Mouse (Mus musculus): Measurements from ENCODE around the gene Sdc4. TPM values are rescaled to one million over a fixed set of nuclear protein-coding genes. Genes with fewer than 3 reads are reported as not detected.

Gene Sdc4
- total and polyA plus RNA-seq, 3 experiments, result not detected

- H3K27ac ChIP-seq (ENCODE audit: control insufficient read depth, low read depth, low read length), result no peak overlapping the region
- no peak overlapping the region for H3K4me3 ChIP-seq (ENCODE audit: control insufficient read depth in 1 of 2, insufficient read depth in 1 of 2, low read depth in 2 of 2, low read length in 2 of 2)
- H3K36me3 ChIP-seq (ENCODE audit: control insufficient read depth in 1 of 2, insufficient read depth in 2 of 2, low read length in 2 of 2), result no peaks in the 10 kb centered on the region
- no peak overlapping the region for H3K9ac ChIP-seq (ENCODE audit: control insufficient read depth, low read depth, low read length, poor library complexity, severe bottlenecking)
- H3K4me1 ChIP-seq (ENCODE audit: control insufficient read depth in 1 of 2, insufficient read depth in 2 of 2, low read length in 2 of 2), result no peaks in the 10 kb centered on the region
- H3K79me2 ChIP-seq (ENCODE audit: control insufficient read depth, insufficient read depth, low read length, poor library complexity), result no peaks in the 10 kb centered on the region
- peak; percentile 37 for TF ChIP-seq SMC3 (IDR thresholded peaks at IDR 0.05; ENCODE audit: low read depth, low read length)
- TF ChIP-seq NELFE (IDR thresholded peaks at IDR 0.05; ENCODE audit: low read depth, low read length), result no peak
- TF ChIP-seq ZC3H11A (IDR thresholded peaks at IDR 0.05; ENCODE audit: low read depth, low read length), result no peak
- peak; percentile 31 to 81 (median 59) for TF ChIP-seq CTCF (IDR thresholded peaks at IDR 0.05 in 2 of 3, conservative IDR thresholded peaks at IDR 0.05 in 1 of 3; ENCODE audit: control insufficient read depth in 1 of 3, insufficient read depth in 1 of 3, low read depth in 2 of 3, low read length in 3 of 3, poor library complexity in 1 of 3, severe bottlenecking in 1 of 3)
- peak; percentile 3 for TF ChIP-seq RAD21 (IDR thresholded peaks at IDR 0.05; ENCODE audit: low read depth, low read length)
- TF ChIP-seq POLR2A (IDR thresholded peaks at IDR 0.05; ENCODE audit: control insufficient read depth in 1 of 2, insufficient read depth in 1 of 2, low read depth in 1 of 2, low read length in 2 of 2, poor library complexity in 1 of 2), result no peak
- H3K27me3 ChIP-seq (ENCODE audit: control insufficient read depth in 1 of 2, insufficient read depth in 2 of 2, low read length in 2 of 2), result peaks cover 3 to 5% of the 10 kb centered on the region in 2 experiments
- H3K9me3 ChIP-seq (replicated peaks; ENCODE audit: insufficient read depth, low read length), result no peaks in the 10 kb centered on the region
- DNase-seq (ENCODE audit: low read depth, low spot score), result peak; percentile 64
Measured at GRCm38 (mm10) chr2:164381726-164382125, 62.0 kb downstream of the Sdc4 start.

DNA sequence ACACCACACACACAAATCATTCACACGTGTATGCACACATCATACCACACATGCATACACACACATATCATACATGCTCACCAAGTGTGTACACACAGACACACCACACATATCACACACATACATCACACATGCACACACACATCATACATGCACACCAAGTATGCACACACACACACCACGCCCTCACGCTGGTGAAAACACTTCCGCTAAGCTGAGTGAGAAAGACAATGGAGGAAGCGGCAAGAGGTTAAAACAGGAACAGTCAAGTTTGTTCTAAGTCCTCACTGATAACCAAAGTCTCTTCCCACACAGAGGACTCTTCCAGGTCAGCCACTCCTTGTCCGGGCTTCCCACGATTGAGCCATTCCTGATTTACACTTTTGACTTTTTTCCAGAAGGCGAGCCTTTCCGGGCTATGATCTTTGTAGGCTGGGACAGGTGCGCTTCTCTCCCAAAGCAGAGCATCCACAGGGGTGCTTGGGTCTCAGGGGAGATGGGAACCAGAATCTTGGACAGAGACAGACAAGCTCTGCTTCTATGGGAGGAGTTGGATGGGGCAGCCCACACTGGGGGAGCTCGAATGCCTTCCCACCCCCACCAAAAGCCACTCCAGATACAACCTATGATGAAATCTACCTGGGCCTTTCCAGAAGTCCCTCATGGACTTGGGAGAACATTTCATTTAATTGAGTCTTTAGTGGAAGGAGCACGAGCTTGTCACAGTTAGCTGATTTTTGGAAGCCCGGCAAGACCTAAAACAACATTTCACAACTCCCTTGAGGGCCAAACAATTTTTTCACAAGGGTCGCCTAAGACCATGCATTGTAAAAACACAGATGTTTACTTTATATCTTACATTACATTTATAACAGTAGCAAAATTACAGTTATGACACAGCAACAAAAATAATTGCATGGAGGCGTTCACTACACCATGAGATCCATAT lies 65.9 kb downstream of the Sdc4 start:
- Histone ChIP-seq H3K9me3 (replicated peaks; ENCODE audit: insufficient read depth, low read length) (no peaks in the 10 kb centered on the region), H3K4me1 (ENCODE audit: control insufficient read depth in 1 of 2, insufficient read depth in 2 of 2, low read length in 2 of 2) (no peaks in the 10 kb centered on the region), H3K4me3 (ENCODE audit: control insufficient read depth in 1 of 2, insufficient read depth in 1 of 2, low read depth in 2 of 2, low read length in 2 of 2) (no peak overlapping the region), H3K27me3 (ENCODE audit: control insufficient read depth in 1 of 2, insufficient read depth in 2 of 2, low read length in 2 of 2) (peaks cover 4 to 5% of the 10 kb centered on the region in 2 experiments), H3K79me2 (ENCODE audit: control insufficient read depth, insufficient read depth, low read length, poor library complexity) (no peaks in the 10 kb centered on the region), H3K9ac (ENCODE audit: control insufficient read depth, low read depth, low read length, poor library complexity, severe bottlenecking) (no peak overlapping the region), H3K27ac (ENCODE audit: control insufficient read depth, low read depth, low read length) (no peak overlapping the region), H3K36me3 (ENCODE audit: control insufficient read depth in 1 of 2, insufficient read depth in 2 of 2, low read length in 2 of 2) (no peaks in the 10 kb centered on the region)
- TF ChIP-seq CHD1 (IDR thresholded peaks at IDR 0.05; ENCODE audit: low read depth, low read length) (no peak), EP300 (IDR thresholded peaks at IDR 0.05; ENCODE audit: low read depth in 1 of 2, low read length in 2 of 2) (no peak), ETS1 (IDR thresholded peaks at IDR 0.05; ENCODE audit: low read depth, low read length) (no peak)
- DNase-seq (ENCODE audit: low read depth, low spot score), result no peak

Other genes with a start within 250 kb of the Sdc4 start
- not detected in 2 replicates for gene Wfdc15a, start 243.8 kb downstream of the Sdc4 start, total RNA-seq (2012; rRNA removed)
- not detected for gene Wfdc15a, start 243.8 kb downstream of the Sdc4 start, polyA plus RNA-seq (2012; ENCODE audit: insufficient read depth in 1 of 2, insufficient read length in 2 of 2, low read depth in 1 of 2, low replicate concordance in 2 of 2, missing spikeins in 1 of 2)
- not detected in 2 replicates for gene Wfdc15b, start 222.2 kb downstream of the Sdc4 start, total RNA-seq (2012; rRNA removed)
- gene Wfdc15b, start 222.2 kb downstream of the Sdc4 start, polyA plus RNA-seq (2012; ENCODE audit: insufficient read depth in 1 of 2, insufficient read length in 2 of 2, low read depth in 1 of 2, low replicate concordance in 2 of 2, missing spikeins in 1 of 2), result not detected
- gene Svs2, start 205.4 kb downstream of the Sdc4 start, total RNA-seq (2012; rRNA removed), result not detected in 2 replicates
- gene Svs2, start 205.4 kb downstream of the Sdc4 start, polyA plus RNA-seq (2012; ENCODE audit: insufficient read depth in 1 of 2, insufficient read length in 2 of 2, low read depth in 1 of 2, low replicate concordance in 2 of 2, missing spikeins in 1 of 2), result not detected
- gene Svs3b, start 187.2 kb downstream of the Sdc4 start, total RNA-seq (2012; rRNA removed), result not detected in 2 replicates
- gene Svs3b, start 187.2 kb downstream of the Sdc4 start, polyA plus RNA-seq (2012; ENCODE audit: insufficient read depth in 1 of 2, insufficient read length in 2 of 2, low read depth in 1 of 2, low replicate concordance in 2 of 2, missing spikeins in 1 of 2), result not detected
- not detected in 2 replicates for gene Svs4, start 165.4 kb downstream of the Sdc4 start, total RNA-seq (2012; rRNA removed)
- not detected for gene Svs4, start 165.4 kb downstream of the Sdc4 start, polyA plus RNA-seq (2012; ENCODE audit: insufficient read depth in 1 of 2, insufficient read length in 2 of 2, low read depth in 1 of 2, low replicate concordance in 2 of 2, missing spikeins in 1 of 2)
- not detected in 2 replicates for gene Svs3a, start 154.6 kb downstream of the Sdc4 start, total RNA-seq (2012; rRNA removed)
- not detected for gene Svs3a, start 154.6 kb downstream of the Sdc4 start, polyA plus RNA-seq (2012; ENCODE audit: insufficient read depth in 1 of 2, insufficient read length in 2 of 2, low read depth in 1 of 2, low replicate concordance in 2 of 2, missing spikeins in 1 of 2)
- not detected in 2 replicates for gene Svs6, start 127.1 kb downstream of the Sdc4 start, total RNA-seq (2012; rRNA removed)
- not detected for gene Svs6, start 127.1 kb downstream of the Sdc4 start, polyA plus RNA-seq (2012; ENCODE audit: insufficient read depth in 1 of 2, insufficient read length in 2 of 2, low read depth in 1 of 2, low replicate concordance in 2 of 2, missing spikeins in 1 of 2)
- gene Svs5, start 111.1 kb downstream of the Sdc4 start, total RNA-seq (2012; rRNA removed), result not detected in 2 replicates
- gene Svs5, start 111.1 kb downstream of the Sdc4 start, polyA plus RNA-seq (2012; ENCODE audit: insufficient read depth in 1 of 2, insufficient read length in 2 of 2, low read depth in 1 of 2, low replicate concordance in 2 of 2, missing spikeins in 1 of 2), result not detected
- gene Slpi, start 54.8 kb downstream of the Sdc4 start, total RNA-seq (2012; rRNA removed), result not detected in 2 replicates
- gene Slpi, start 54.8 kb downstream of the Sdc4 start, polyA plus RNA-seq (2012; ENCODE audit: insufficient read depth in 1 of 2, insufficient read length in 2 of 2, low read depth in 1 of 2, low replicate concordance in 2 of 2, missing spikeins in 1 of 2), result not detected
- gene Rbpjl, start 40.7 kb downstream of the Sdc4 start, total RNA-seq (2012; rRNA removed), result not detected in 2 replicates
- under 1 TPM in 1 of 2 experiments, not detected in 1; 0.07 TPM for gene Rbpjl, start 40.7 kb downstream of the Sdc4 start, polyA plus RNA-seq (2012; ENCODE audit: insufficient read depth in 1 of 2, insufficient read length in 2 of 2, low read depth in 1 of 2, low replicate concordance in 2 of 2, missing spikeins in 1 of 2)
- gene Matn4, start 38.7 kb downstream of the Sdc4 start, total RNA-seq (2012; rRNA removed), result not detected in 2 replicates
- not detected for gene Matn4, start 38.7 kb downstream of the Sdc4 start, polyA plus RNA-seq (2012; ENCODE audit: insufficient read depth in 1 of 2, insufficient read length in 2 of 2, low read depth in 1 of 2, low replicate concordance in 2 of 2, missing spikeins in 1 of 2)
- gene Sys1, start 13.1 kb upstream of the Sdc4 start, total RNA-seq (2012; rRNA removed), result 94.3 and 96.5 TPM in 2 replicates
- gene Sys1, start 13.1 kb upstream of the Sdc4 start, polyA plus RNA-seq (2012; ENCODE audit: insufficient read depth in 1 of 2, insufficient read length in 2 of 2, low read depth in 1 of 2, low replicate concordance in 2 of 2, missing spikeins in 1 of 2), result 10 to 100 TPM in 1 of 2 experiments, not detected in 1; 85.8 TPM
- gene Gm20458, start 17.1 kb upstream of the Sdc4 start, total RNA-seq (2012; rRNA removed), result 1.0 TPM in 1 of 2 replicates, not detected in the other
- gene Gm20458, start 17.1 kb upstream of the Sdc4 start, polyA plus RNA-seq (2012; ENCODE audit: insufficient read depth in 1 of 2, insufficient read length in 2 of 2, low read depth in 1 of 2, low replicate concordance in 2 of 2, missing spikeins in 1 of 2), result 10 to 100 TPM in 1 of 2 experiments, not detected in 1; 19.2 TPM
- gene Trp53tg5, start 29.8 kb upstream of the Sdc4 start, total RNA-seq (2012; rRNA removed), result not detected in 2 replicates
- under 1 TPM in 1 of 2 experiments, not detected in 1; 0.13 TPM for gene Trp53tg5, start 29.8 kb upstream of the Sdc4 start, polyA plus RNA-seq (2012; ENCODE audit: insufficient read depth in 1 of 2, insufficient read length in 2 of 2, low read depth in 1 of 2, low replicate concordance in 2 of 2, missing spikeins in 1 of 2)
- gene Dbndd2, start 42.2 kb upstream of the Sdc4 start, total RNA-seq (2012; rRNA removed), result 11.9 and 13.1 TPM in 2 replicates
- gene Dbndd2, start 42.2 kb upstream of the Sdc4 start, polyA plus RNA-seq (2012; ENCODE audit: insufficient read depth in 1 of 2, insufficient read length in 2 of 2, low read depth in 1 of 2, low replicate concordance in 2 of 2, missing spikeins in 1 of 2), result 1 to 10 TPM in 1 of 2 experiments, not detected in 1; 6.9 TPM
- 35.8 and 39.8 TPM in 2 replicates for gene Pigt, start 53.6 kb upstream of the Sdc4 start, total RNA-seq (2012; rRNA removed)
- 100 to 1,000 TPM in 1 of 2 experiments, not detected in 1; 115 TPM for gene Pigt, start 53.6 kb upstream of the Sdc4 start, polyA plus RNA-seq (2012; ENCODE audit: insufficient read depth in 1 of 2, insufficient read length in 2 of 2, low read depth in 1 of 2, low replicate concordance in 2 of 2, missing spikeins in 1 of 2)
- not detected in 2 replicates for gene Wfdc2, start 118.5 kb upstream of the Sdc4 start, total RNA-seq (2012; rRNA removed)
- gene Wfdc2, start 118.5 kb upstream of the Sdc4 start, polyA plus RNA-seq (2012; ENCODE audit: insufficient read depth in 1 of 2, insufficient read length in 2 of 2, low read depth in 1 of 2, low replicate concordance in 2 of 2, missing spikeins in 1 of 2), result not detected
- not detected in 2 replicates for gene Spint3, start 129.6 kb upstream of the Sdc4 start, total RNA-seq (2012; rRNA removed)
- not detected for gene Spint3, start 129.6 kb upstream of the Sdc4 start, polyA plus RNA-seq (2012; ENCODE audit: insufficient read depth in 1 of 2, insufficient read length in 2 of 2, low read depth in 1 of 2, low replicate concordance in 2 of 2, missing spikeins in 1 of 2)
- gene Wfdc6a, start 141.6 kb upstream of the Sdc4 start, total RNA-seq (2012; rRNA removed), result not detected in 2 replicates
- not detected for gene Wfdc6a, start 141.6 kb upstream of the Sdc4 start, polyA plus RNA-seq (2012; ENCODE audit: insufficient read depth in 1 of 2, insufficient read length in 2 of 2, low read depth in 1 of 2, low replicate concordance in 2 of 2, missing spikeins in 1 of 2)
- not detected in 2 replicates for gene Eppin, start 149.7 kb upstream of the Sdc4 start, total RNA-seq (2012; rRNA removed)
- not detected for gene Eppin, start 149.7 kb upstream of the Sdc4 start, polyA plus RNA-seq (2012; ENCODE audit: insufficient read depth in 1 of 2, insufficient read length in 2 of 2, low read depth in 1 of 2, low replicate concordance in 2 of 2, missing spikeins in 1 of 2)
- not detected in 2 replicates for gene Wfdc6b, start 169.6 kb upstream of the Sdc4 start, total RNA-seq (2012; rRNA removed)
- not detected for gene Wfdc6b, start 169.6 kb upstream of the Sdc4 start, polyA plus RNA-seq (2012; ENCODE audit: insufficient read depth in 1 of 2, insufficient read length in 2 of 2, low read depth in 1 of 2, low replicate concordance in 2 of 2, missing spikeins in 1 of 2)
- gene Wfdc8, start 169.7 kb upstream of the Sdc4 start, total RNA-seq (2012; rRNA removed), result not detected in 2 replicates
- not detected for gene Wfdc8, start 169.7 kb upstream of the Sdc4 start, polyA plus RNA-seq (2012; ENCODE audit: insufficient read depth in 1 of 2, insufficient read length in 2 of 2, low read depth in 1 of 2, low replicate concordance in 2 of 2, missing spikeins in 1 of 2)
- not detected in 2 replicates for gene Wfdc16, start 194.9 kb upstream of the Sdc4 start, total RNA-seq (2012; rRNA removed)
- not detected for gene Wfdc16, start 194.9 kb upstream of the Sdc4 start, polyA plus RNA-seq (2012; ENCODE audit: insufficient read depth in 1 of 2, insufficient read length in 2 of 2, low read depth in 1 of 2, low replicate concordance in 2 of 2, missing spikeins in 1 of 2)
- not detected in 2 replicates for gene Wfdc10, start 212.2 kb upstream of the Sdc4 start, total RNA-seq (2012; rRNA removed)
- gene Wfdc10, start 212.2 kb upstream of the Sdc4 start, polyA plus RNA-seq (2012; ENCODE audit: insufficient read depth in 1 of 2, insufficient read length in 2 of 2, low read depth in 1 of 2, low replicate concordance in 2 of 2, missing spikeins in 1 of 2), result not detected
- not detected in 2 replicates for gene Wfdc9, start 212.7 kb upstream of the Sdc4 start, total RNA-seq (2012; rRNA removed)
- gene Wfdc9, start 212.7 kb upstream of the Sdc4 start, polyA plus RNA-seq (2012; ENCODE audit: insufficient read depth in 1 of 2, insufficient read length in 2 of 2, low read depth in 1 of 2, low replicate concordance in 2 of 2, missing spikeins in 1 of 2), result not detected
- not detected in 2 replicates for gene Wfdc11, start 230.2 kb upstream of the Sdc4 start, total RNA-seq (2012; rRNA removed)
- gene Wfdc11, start 230.2 kb upstream of the Sdc4 start, polyA plus RNA-seq (2012; ENCODE audit: insufficient read depth in 1 of 2, insufficient read length in 2 of 2, low read depth in 1 of 2, low replicate concordance in 2 of 2, missing spikeins in 1 of 2), result not detected
- gene Wfdc13, start 241.2 kb upstream of the Sdc4 start, total RNA-seq (2012; rRNA removed), result 0.12 TPM in 1 of 2 replicates, not detected in the other
- gene Wfdc13, start 241.2 kb upstream of the Sdc4 start, polyA plus RNA-seq (2012; ENCODE audit: insufficient read depth in 1 of 2, insufficient read length in 2 of 2, low read depth in 1 of 2, low replicate concordance in 2 of 2, missing spikeins in 1 of 2), result not detected

Measured in MEL (cell line).